17 mouse cellular contexts compared by ENCODE assay signal in genomic region chr19:25674744-25675143, GRCm38 (mm10). TPM values are rescaled to one million over a fixed set of nuclear protein-coding genes. Genes with fewer than 3 reads are reported as not detected.
DNase-seq lines count a peak whose midpoint lies in the region; ATAC-seq and TF ChIP-seq lines count a peak whose summit lies in the region.
"Had no signal": no experiment of that assay in that cellular context is flagged by ENCODE, and none has a peak within 500 bp of the region (broad histone marks: within the 10 kb centered on the region; RNA-seq: fewer than 3 reads in every experiment).

No protein-coding gene starts in this region.

- no peak overlapping the region for H3K4me2 ChIP-seq in forebrain, embryonic 15.5 days (replicated peaks)
- H3K4me2 ChIP-seq in forebrain, postnatal 0 days (ENCODE audit: low read depth), result no peak overlapping the region
- no peak overlapping the region for H3K4me2 ChIP-seq in hindbrain, embryonic 12.5 days (replicated peaks)
- H3K4me2 ChIP-seq in hindbrain, embryonic 13.5 days, result no peak overlapping the region
- peak overlapping the region; percentile 80 for H3K4me2 ChIP-seq in limb, embryonic 13.5 days (replicated peaks)

- no peak overlapping the region for H3K9ac ChIP-seq in forebrain, embryonic 15.5 days (replicated peaks)
- no peak overlapping the region for H3K9ac ChIP-seq in forebrain, postnatal 0 days
- H3K9ac ChIP-seq in hindbrain, embryonic 12.5 days, result no peak overlapping the region
- H3K9ac ChIP-seq in hindbrain, embryonic 13.5 days, result no peak overlapping the region
- peak overlapping the region; percentile 73 for H3K9ac ChIP-seq in limb, embryonic 13.5 days

- peaks cover 24% of the 10 kb centered on the region for H3K4me1 ChIP-seq in forebrain, embryonic 15.5 days
- H3K4me1 ChIP-seq in forebrain, postnatal 0 days (ENCODE audit: insufficient read depth), result peaks cover 11% of the 10 kb centered on the region
- peaks cover 19% of the 10 kb centered on the region for H3K4me1 ChIP-seq in hindbrain, embryonic 12.5 days
- H3K4me1 ChIP-seq in hindbrain, embryonic 13.5 days (replicated peaks), result peaks cover 21% of the 10 kb centered on the region
- no peaks in the 10 kb centered on the region for H3K4me1 ChIP-seq in brown adipose tissue, adult 24 weeks (ENCODE audit: control insufficient read depth, insufficient read depth, insufficient read length, low read length)
- H3K4me1 ChIP-seq in limb, embryonic 13.5 days, result peaks cover 28% of the 10 kb centered on the region

- DNase-seq in forebrain, postnatal 0 days, result no peak
- no peak for DNase-seq in cerebellum, postnatal 36 days
- DNase-seq: adrenal gland, postnatal 14 days; cerebellum, adult 9-11 months; kidney, adult 8-10 months; kidney, postnatal 4 days; spleen, adult 18-20 months; thymus, postnatal 25 days had no signal

- H3K36me3 ChIP-seq in forebrain, embryonic 15.5 days, result no peaks in the 10 kb centered on the region
- H3K36me3 ChIP-seq in forebrain, postnatal 0 days (ENCODE audit: insufficient read depth), result no peaks in the 10 kb centered on the region
- no peaks in the 10 kb centered on the region for H3K36me3 ChIP-seq in hindbrain, embryonic 12.5 days
- no peaks in the 10 kb centered on the region for H3K36me3 ChIP-seq in hindbrain, embryonic 13.5 days
- no peaks in the 10 kb centered on the region for H3K36me3 ChIP-seq in limb, embryonic 13.5 days

- ATAC-seq in forebrain, embryonic 15.5 days (replicated peaks), result no peak
- ATAC-seq in forebrain, postnatal 0 days, result no peak
- ATAC-seq in hindbrain, embryonic 12.5 days (ENCODE audit: low FRiP score), result no peak
- no peak for ATAC-seq in hindbrain, embryonic 13.5 days (ENCODE audit: low FRiP score)
- ATAC-seq in limb, embryonic 13.5 days (ENCODE audit: low FRiP score, low read depth), result no peak
- ATAC-seq in megakaryocyte progenitor cell, adult 5-6 weeks (replicated peaks; ENCODE audit: poor library complexity), result no peak
- ATAC-seq: hindbrain, postnatal 0 days; lung, postnatal 0 days had no signal

- peaks cover 87% of the 10 kb centered on the region for H3K27me3 ChIP-seq in forebrain, embryonic 15.5 days
- peaks cover 84% of the 10 kb centered on the region for H3K27me3 ChIP-seq in forebrain, postnatal 0 days (ENCODE audit: insufficient read depth, low read length)
- H3K27me3 ChIP-seq in hindbrain, embryonic 12.5 days, result peaks cover 90% of the 10 kb centered on the region
- peaks cover 93% of the 10 kb centered on the region for H3K27me3 ChIP-seq in hindbrain, embryonic 13.5 days
- H3K27me3 ChIP-seq in limb, embryonic 13.5 days, result peaks cover 90% of the 10 kb centered on the region
- H3K27me3 ChIP-seq: CH12.LX had no signal

- 4% methylated on average over 8 of the region's 8 CpGs for WGBS in forebrain, embryonic 15.5 days
- 2% methylated on average over 8 of the region's 8 CpGs for WGBS in forebrain, postnatal 0 days
- WGBS in hindbrain, embryonic 12.5 days, result 2% methylated on average over 8 of the region's 8 CpGs
- 5% methylated on average over 8 of the region's 8 CpGs for WGBS in hindbrain, embryonic 13.5 days
- 3% methylated on average over 8 of the region's 8 CpGs for WGBS in limb, embryonic 13.5 days

- H3K4me3 ChIP-seq in forebrain, embryonic 15.5 days, result 0 out of 2 replicates have a peak overlapping the region, but pooled peaks have one; percentile 44
- no peak overlapping the region for H3K4me3 ChIP-seq in forebrain, postnatal 0 days (ENCODE audit: low read depth, low read length)
- H3K4me3 ChIP-seq in hindbrain, embryonic 12.5 days, result 0 out of 2 replicates have a peak overlapping the region, but pooled peaks have one; percentile 37
- H3K4me3 ChIP-seq in hindbrain, embryonic 13.5 days, result no peak overlapping the region
- H3K4me3 ChIP-seq in brown adipose tissue, adult 24 weeks (ENCODE audit: insufficient read depth, low read depth, low read length), result peak overlapping the region; percentile 69
- H3K4me3 ChIP-seq in limb, embryonic 13.5 days, result peak overlapping the region; percentile 54

- no peak for TF ChIP-seq CTCF in forebrain, postnatal 0 days (IDR thresholded peaks at IDR 0.05; ENCODE audit: low read depth)

- no peaks in the 10 kb centered on the region for H3K9me3 ChIP-seq in forebrain, embryonic 15.5 days
- no peaks in the 10 kb centered on the region for H3K9me3 ChIP-seq in forebrain, postnatal 0 days (ENCODE audit: low read length)
- H3K9me3 ChIP-seq in hindbrain, embryonic 12.5 days (replicated peaks), result no peaks in the 10 kb centered on the region
- no peaks in the 10 kb centered on the region for H3K9me3 ChIP-seq in hindbrain, embryonic 13.5 days
- H3K9me3 ChIP-seq in limb, embryonic 13.5 days, result no peaks in the 10 kb centered on the region

- H3K27ac ChIP-seq in forebrain, embryonic 15.5 days (replicated peaks), result no peak overlapping the region
- no peak overlapping the region for H3K27ac ChIP-seq in forebrain, postnatal 0 days (ENCODE audit: low read depth, low read length)
- no peak overlapping the region for H3K27ac ChIP-seq in hindbrain, embryonic 12.5 days
- H3K27ac ChIP-seq in hindbrain, embryonic 13.5 days, result no peak overlapping the region
- peak overlapping the region; percentile 23; the same call in 1 of the 2 replicates for H3K27ac ChIP-seq in brown adipose tissue, adult 24 weeks (replicated peaks; ENCODE audit: low read depth, low read length)
- H3K27ac ChIP-seq in limb, embryonic 13.5 days, result no peak overlapping the region
- H3K27ac ChIP-seq: hindbrain, postnatal 0 days had no signal

RNA-seq across cellular contexts. Expression of gene Dmrt2, which starts 2.5 kb away (rescaled TPM):
- 1.1 and 1.5 TPM in 2 replicates for polyA plus RNA-seq in forebrain, embryonic 15.5 days (2015; fragmentation: Nextera tagmentation; extraction: Ambion mirVana)
- 2.6 and 3.5 TPM in 2 replicates for total RNA-seq in forebrain, postnatal 0 days (2014; rRNA removed)
- 1.8 and 2.1 TPM in 2 replicates for polyA plus RNA-seq in forebrain, postnatal 0 days (2015; fragmentation: Nextera tagmentation; extraction: Ambion mirVana)
- polyA plus RNA-seq in hindbrain, embryonic 12.5 days (2016; fragmentation: Nextera tagmentation; extraction: Ambion mirVana), result 6.1 and 8.8 TPM in 2 replicates
- polyA plus RNA-seq in hindbrain, embryonic 13.5 days (2015; fragmentation: Nextera tagmentation; extraction: Ambion mirVana), result 0.09 and 0.13 TPM in 2 replicates
- polyA plus RNA-seq in brown adipose tissue, adult 24 weeks (2012; ENCODE audit: insufficient read depth, insufficient read length, missing spikeins), result 13.5 and 19.3 TPM in 2 replicates
- 21.9 and 22.6 TPM in 2 replicates for polyA plus RNA-seq in limb, embryonic 13.5 days (2015; fragmentation: Nextera tagmentation; extraction: Ambion mirVana)
- total RNA-seq in megakaryocyte progenitor cell, adult 5-6 weeks (2015), result not detected in 2 replicates
- not detected in 2 replicates for total RNA-seq in megakaryocyte progenitor cell, adult 5-6 weeks (2017)
- total RNA-seq: CH12.LX; hindbrain, postnatal 0 days had no signal
- polyA plus RNA-seq: hindbrain, postnatal 0 days had no signal

Comparison
In these comparisons a context has a peak if more than half of its experiments do, and no peak if none do; other contexts are left out.
1. H3K4me3 ChIP-seq: peak in forebrain, embryonic 15.5 days (single experiment), hindbrain, embryonic 12.5 days (single experiment), brown adipose tissue, adult 24 weeks (single experiment) and limb, embryonic 13.5 days (single experiment); none in forebrain, postnatal 0 days (single experiment) and hindbrain, embryonic 13.5 days (single experiment).